Mouse (Mus musculus) gastrocnemius, postnatal 4 days (tissue): ENCODE measurements at regions not wholly inside any gene's neighbourhood (a gene's known extent, or its start where the extent isn't known, plus 50 kb on each side); places are given as distances from the start of the nearest gene placed in this dataset.

Source experiments
- DNase-seq, 2 experiments: peaks; one replicate each; pipeline ENCODE4 v3.0.0; 2021 to 2022; ENCODE audit warnings: low spot score in 2 of 2, mixed read lengths in 2 of 2

DNA sequence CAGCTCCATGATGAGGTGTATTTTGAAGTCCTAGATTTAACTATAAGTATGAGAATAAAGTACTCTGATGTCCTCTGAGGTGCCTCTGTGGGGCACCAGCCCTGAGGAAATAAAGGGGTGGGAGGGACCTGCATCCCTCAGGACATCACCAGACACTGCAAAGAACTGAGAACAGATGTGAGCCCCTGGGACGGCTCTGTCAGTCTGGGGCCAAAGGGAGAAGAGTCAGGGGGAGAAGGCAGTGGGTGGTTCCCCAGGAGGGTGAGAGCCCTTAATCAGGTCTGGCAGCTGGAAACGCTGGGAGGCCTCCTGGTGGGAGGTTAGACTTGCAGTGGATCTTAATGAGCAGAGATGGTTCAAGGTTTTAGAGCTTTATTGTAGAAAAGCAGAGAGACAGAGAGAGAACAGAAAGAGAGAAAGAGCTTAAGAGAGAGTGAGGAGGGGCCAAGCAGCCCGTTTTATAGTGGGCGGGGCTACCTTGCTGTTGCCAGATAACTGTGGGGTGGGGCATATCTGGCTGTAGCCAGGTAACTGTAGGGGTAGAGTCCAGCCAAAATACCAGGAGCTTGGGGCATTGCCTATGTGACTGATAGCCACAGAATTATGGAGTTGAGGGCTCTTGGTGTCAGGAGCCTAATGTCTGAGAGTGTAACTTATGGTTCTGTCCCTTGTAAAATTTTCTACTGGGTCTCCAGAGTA, 97.3 kb upstream of the Tmtc4 start:
- no peak for DNase-seq

DNA sequence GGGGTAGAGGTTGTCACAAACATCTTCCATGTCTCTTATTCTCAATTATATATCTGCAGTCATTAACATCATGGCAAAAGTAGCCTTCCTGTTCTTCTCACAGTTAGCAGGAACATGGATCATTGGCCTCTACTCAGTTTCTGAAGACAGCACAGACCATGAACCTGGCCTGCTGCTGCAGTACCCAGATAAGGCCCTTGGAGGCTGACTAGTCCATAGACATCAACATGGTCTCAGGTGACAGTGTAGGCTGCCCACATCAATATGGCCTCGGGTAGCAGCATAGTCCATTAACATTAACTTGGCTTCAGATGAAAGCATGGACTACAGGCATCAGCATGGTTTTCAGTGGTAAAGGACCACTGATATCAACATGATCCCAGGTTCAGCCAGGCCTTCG, 95.9 kb upstream of the Tmtc4 start:
- DNase-seq = no peak

GRCm38 (mm10) chr14:123078804-123079203, 95.0 kb upstream of the Tmtc4 start:
- DNase-seq = no peak

- DNase-seq = no peak
These were observed 82.5 kb upstream of the Tmtc4 start for GRCm38 (mm10) chr14:123066344-123066743.

GRCm38 (mm10) chr14:123065566-123065965, 81.7 kb upstream of the Tmtc4 start:
- DNase-seq = no peak

DNA sequence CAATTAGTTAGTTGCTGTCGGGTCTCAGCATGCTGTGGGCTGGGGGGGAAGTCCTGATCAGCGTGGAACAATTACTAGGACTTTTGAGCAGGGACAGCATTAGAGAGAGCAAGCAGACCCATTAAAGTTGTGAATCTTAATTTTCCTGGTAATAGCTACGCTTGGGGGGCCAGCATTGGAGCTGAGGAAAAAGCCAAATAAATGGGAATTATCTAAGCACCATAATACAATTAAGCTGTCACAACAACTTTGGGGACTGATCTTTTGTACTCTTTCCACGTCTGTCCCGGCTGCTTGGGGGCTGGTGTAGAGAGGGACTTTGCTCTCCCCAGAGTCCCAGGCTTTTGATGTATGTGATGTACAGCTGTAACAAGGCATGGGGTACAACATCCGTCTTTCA, 81.3 kb upstream of the Tmtc4 start:
- no peak for DNase-seq

GRCm38 (mm10) chr14:123062908-123063307, 79.1 kb upstream of the Tmtc4 start:
- no peak for DNase-seq

DNA sequence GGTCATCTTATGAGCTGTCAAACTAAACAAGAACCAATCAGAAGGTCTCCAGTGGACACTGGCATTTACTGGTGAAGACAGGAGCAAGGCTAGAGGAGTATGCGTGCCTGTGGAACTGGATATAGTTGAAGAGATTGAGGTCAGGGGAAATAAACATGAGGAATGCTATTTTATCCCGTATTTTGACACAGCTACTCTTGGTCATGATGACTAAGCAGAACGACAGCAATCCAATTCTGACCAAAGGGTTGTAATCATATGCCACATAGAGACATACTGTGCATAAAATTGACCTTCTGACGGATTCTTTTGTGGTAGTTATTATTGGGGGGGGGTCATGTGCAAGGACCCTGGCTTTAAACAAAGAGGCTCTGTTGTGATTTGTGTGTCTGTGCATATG, 73.1 kb upstream of the Tmtc4 start:
- no peak for DNase-seq

- no peak for DNase-seq
These were observed 64.6 kb upstream of the Tmtc4 start for GRCm38 (mm10) chr14:123048451-123048850.

DNA sequence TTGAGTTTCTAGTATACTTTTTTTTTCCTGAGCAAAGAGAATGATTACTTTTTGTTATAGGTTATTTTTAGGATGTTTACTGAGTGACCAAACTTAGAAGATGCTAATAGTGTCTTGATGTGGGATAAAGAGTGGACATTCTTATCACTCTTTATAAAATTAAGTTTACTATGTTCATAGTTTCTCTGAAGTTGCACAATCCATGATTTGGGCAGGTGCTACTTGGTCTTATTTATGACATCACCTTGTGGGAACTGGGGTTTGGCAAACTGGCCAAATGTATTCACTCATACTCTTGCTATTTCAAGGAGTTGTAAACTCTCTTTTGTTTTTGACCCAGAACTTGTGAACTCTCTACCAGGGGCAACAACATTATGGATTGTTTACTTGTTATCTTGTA, 56.2 kb upstream of the Tmtc4 start:
- DNase-seq = no peak

- DNase-seq = no peak
These were observed 53.6 kb upstream of the Tmtc4 start for GRCm38 (mm10) chr14:123037444-123037843.
